Mouse (Mus musculus): ENCODE data around the gene Gm45140.
A peak's percentile ranks its signal among the peaks of the same experiment; 100 is the strongest.

Gene Gm45140

GRCm38 (mm10) chr6:87835695-87836094 is at the start of gene Gm45140:
Gene Gm45140 (minus strand): TSS chr6:87835795.
- DNase-seq, result no peak

DNA sequence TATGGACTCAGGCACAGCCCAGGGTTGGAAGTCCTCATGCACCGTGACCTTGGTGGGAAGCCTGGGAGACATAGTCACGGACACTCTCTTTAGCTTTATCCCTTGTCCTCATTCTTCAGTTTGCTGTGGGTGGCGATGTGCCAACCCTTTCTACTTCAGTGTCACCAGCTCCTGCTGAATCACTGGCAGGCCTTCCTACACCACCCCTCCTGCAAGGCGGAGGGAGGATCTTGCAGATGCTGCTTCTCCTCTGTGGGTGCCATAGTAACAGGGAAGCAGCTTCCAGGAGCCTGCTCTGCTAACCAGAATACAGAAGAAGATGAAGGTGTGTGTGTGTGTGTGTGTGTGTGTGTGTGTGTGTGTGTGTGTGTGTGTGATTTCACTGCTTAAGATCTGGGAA is 47.2 kb upstream of the Gm45140 start:
- DNase-seq, result peak; percentile 87

- no peak for DNase-seq
These were observed 46.6 kb upstream of the Gm45140 start for GRCm38 (mm10) chr6:87882221-87882620.

- DNase-seq, result no peak
These were observed 44.0 kb upstream of the Gm45140 start for GRCm38 (mm10) chr6:87879628-87880027.

- DNase-seq, result no peak
These were observed 43.4 kb upstream of the Gm45140 start for GRCm38 (mm10) chr6:87879010-87879409.

- DNase-seq, result no peak
These were observed 40.6 kb upstream of the Gm45140 start for GRCm38 (mm10) chr6:87876068-87876643.

GRCm38 (mm10) chr6:87875562-87875961 is 40.0 kb upstream of the Gm45140 start:
- DNase-seq, result no peak

GRCm38 (mm10) chr6:87875083-87875482 is 39.5 kb upstream of the Gm45140 start:
- no peak for DNase-seq

DNA sequence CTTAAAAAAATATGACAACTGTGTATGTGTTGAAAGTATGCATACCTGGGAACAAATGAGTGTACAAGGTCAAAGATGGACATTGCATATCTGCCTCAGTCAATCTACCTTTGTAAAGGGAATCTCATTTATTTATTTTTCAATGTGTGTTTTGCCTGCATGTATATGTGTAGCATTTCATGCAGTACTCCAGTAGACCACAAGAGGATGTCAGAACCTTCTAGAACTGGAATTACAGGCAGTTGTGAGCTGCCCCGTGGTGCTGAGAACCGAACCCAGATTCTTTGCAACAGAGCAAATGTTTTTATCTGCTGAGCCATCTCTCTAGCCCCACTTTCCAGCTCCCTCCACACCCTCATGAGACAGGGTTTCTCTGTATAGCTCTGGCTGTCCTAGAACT is 38.4 kb upstream of the Gm45140 start:
- DNase-seq, result no peak

DNA sequence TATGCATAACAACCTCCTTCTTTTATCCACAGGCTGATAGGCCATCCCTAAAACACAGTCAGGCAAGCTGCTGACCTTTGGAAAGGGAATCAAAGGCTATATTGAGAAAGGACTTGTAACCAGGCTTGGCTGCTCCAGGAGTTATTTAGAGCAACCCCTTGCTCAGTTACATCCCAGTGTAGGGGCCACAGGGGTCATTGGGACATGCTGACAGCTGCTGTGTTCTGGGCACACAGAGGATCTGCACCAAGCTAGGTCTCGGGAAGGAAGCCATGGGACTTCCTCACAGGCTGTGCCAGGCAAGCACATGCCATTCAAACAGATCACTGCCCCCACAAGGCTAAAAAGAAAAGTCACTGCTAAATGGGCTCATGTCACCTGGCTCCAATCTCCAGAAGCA is 37.5 kb upstream of the Gm45140 start:
- no peak for DNase-seq

- DNase-seq, result no peak
These were observed 35.6 kb upstream of the Gm45140 start for GRCm38 (mm10) chr6:87871240-87871639.

GRCm38 (mm10) chr6:87870440-87870839 is 34.8 kb upstream of the Gm45140 start:
- no peak for DNase-seq

DNA sequence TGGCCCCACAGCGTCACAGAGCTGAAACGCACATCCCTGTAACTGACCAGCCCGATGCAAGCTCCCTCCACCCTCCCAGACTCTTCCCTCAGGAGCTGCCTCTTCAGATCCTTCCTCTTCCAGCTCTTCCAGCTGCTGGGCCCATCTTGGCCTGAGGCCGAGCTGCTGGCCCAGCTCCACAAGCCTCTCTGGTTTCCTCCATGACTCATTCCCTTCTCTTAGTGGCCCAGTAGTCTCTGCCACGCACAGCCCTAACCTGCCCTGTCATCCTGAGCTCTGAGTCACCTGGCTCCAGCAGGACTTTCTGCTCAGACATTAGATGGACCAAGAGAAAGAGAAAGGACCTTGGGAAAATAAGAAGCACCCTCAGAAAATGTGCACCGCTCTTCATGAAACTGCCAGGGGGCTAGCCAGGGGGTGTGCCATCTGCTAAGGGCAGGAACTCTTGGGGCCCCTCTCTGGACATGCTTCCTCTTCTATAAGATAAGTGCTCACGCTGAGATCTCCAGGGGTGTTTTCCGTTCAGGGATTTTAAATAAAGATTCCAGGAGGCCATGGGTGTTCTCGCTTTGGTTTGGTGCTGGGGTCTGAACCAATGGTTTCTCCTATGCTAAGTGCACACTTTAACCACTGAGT is 33.4 kb upstream of the Gm45140 start:
- DNase-seq, result no peak

DNA sequence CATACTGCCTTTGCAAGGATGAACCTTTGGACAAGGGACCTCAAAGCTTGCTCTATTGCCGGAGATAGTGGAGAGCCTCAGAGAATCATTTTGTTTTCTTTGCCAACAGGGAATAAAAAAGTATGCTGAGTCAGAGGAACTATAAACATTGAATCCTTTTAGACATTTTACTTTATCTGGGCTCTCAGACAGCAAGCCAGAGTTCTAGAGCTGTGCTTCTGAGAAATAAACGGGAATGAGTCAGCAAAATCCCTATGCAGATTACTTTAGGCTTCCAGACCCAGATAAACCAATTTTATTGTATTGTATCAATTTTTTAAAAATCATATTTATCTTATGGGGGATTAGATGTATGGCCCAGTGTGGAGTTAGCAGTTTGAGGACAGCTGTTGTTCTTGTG is 31.7 kb upstream of the Gm45140 start:
- no peak for DNase-seq

DNA sequence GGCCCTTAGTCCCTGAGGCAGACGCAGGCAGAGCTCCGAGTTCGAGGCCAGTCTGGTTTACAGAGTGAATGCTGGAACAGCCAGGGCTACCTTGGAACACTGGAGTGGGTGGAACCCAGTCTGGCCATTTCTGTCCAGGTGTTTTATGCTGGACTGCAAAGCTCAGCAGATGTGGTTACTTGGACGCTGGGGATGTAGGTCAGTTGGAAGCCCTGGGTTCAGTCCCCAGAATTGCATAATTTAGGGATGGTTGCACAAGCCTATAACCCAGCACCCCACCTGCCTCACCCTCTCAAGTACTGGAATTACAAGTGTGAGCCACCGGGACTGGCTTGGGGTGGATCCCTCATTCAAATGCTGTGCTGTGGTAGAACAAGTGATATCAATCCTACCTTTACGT is 30.6 kb upstream of the Gm45140 start:
- DNase-seq, result no peak

- no peak for DNase-seq
These were observed 21.5 kb upstream of the Gm45140 start for GRCm38 (mm10) chr6:87857071-87857470.

DNA sequence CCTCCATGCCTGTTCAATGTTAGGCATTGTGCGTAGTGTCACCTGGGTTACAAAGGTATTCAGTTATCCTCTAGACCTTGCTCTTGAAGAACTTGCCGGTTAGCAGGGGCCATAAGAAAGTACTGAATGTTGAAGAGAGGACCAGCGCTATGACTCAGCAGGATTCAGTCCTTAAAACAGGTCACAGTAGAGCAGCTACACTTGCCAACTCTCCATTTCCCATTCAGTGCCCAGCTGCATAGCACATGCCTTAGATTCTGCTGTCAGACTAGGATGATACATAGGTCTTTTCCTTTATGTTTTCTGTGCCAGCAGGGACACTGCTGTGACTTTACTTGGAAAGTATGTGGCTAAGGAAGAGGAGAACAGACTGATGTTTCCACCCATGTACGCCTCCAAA is 17.9 kb upstream of the Gm45140 start:
- no peak for DNase-seq

DNA sequence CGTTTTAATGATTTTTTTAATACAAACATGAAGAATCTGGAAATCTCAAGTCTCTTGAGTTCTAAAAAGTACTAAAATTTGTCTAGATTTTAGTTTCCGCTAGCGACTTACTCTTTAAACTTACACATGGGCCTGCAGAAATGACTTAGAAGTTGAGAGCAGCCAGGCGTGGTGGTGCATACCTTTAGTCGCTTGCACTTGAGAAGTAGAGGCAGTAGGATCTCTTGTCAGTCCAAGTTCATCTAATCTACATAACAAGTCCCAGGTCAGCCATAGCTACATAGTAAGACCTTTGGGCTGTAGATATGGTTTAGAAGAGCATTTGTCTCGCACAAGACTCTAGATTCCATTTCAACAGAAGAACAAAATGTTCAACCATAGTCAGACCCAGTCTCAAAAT is 16.3 kb upstream of the Gm45140 start:
- DNase-seq, result no peak

GRCm38 (mm10) chr6:87850900-87851614 is 15.5 kb upstream of the Gm45140 start, which contains the start of gene Cnbp:
Gene Cnbp (minus strand): TSS chr6:87851106.
- DNase-seq, result peak; percentile 98

DNA sequence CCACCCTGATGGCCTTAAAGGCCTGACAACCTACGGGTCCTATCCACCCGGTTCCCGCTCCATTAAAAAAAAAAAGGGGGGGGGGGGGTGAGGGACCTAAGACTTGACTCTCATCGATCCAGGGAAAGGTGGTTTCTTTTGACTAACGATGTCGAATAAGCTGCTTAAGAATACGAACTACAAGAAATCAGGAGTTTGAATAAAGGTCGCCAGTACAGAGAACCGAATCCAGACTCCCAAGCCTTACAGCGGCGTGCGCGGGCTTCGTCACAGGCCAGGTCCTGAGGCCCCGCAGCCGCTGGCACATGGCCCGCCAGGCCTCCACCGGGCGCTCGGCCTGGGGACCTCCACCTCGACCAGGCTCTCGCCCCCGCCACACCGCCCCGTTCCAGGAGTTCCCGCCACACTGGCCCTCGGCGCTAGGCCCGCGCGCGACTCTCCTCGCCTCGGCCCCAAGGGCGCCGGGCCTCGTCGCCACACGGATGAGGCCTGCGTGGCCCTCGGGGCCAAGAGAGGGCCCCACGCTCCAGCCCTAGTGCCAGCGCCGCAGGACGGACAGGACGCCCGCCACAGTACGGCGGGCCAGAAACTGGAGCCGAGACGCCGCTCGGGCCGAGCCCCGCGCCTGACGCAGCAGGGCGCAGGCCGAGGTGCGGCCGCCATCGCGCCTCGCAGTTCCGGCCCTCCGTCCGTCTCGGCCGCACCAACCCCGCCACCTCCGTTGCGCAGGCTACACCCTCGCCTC is 14.7 kb upstream of the Gm45140 start:
- peak; percentile 38 for DNase-seq

DNA sequence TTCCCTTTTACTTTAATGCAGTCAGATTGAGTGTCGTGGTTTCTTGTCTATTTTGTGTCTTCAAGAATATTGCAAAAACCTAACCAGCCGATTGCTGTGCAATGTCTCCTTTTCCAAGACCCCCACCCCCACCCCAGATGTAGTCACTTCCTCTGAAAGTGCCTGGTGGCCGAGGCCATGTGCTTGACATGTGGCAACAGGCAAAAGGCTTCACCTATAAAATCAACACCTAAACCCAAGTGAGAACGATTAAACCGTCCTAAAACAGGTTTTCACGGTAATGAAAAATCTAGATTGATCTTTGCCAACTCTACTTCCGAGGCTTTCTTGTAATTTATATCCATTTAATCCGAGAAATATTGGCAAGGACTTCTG is 14.2 kb upstream of the Gm45140 start:
- DNase-seq, result no peak

- no peak for DNase-seq
These were observed 11.2 kb upstream of the Gm45140 start for GRCm38 (mm10) chr6:87846813-87847212.

DNA sequence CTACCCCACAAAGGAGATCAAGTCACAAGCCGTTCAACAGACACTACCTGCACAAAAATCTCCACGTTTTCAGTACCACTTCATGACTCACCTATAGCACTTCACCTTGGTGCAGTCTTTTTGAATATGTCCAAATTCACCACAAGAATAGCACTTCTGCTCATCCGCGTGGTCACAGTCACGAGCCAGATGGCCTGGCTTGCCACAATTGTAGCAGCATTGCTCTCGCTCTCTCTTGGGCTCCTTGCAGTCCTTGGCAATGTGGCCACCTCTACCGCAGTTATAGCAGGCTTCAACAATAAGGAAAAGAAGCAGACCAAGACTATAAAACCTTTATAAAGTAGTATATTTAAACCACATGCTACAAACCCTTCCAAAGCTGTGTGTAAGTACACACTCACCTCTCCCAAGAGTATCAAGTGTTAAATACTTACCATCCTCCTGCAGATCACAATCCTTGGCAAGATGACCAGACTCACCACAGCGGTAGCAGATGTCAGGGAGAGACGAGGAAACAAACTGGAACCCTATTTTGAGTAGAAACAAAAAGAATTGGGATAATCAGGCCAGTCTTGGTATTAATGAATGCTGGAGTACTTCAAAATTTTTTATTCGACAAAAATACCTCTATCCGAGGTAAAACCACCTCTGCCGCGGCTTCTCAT is 9.6 kb upstream of the Gm45140 start:
- DNase-seq, result no peak
